Mouse (Mus musculus) ovary, postnatal 10 days (tissue): ENCODE results near the gene Grpel1.
A peak's percentile ranks its signal among the peaks of the same experiment; 100 is the strongest.

Source experiments
- DNase-seq: peaks from one replicate; pipeline ENCODE4 v3.0.0; 2022; ENCODE audit warnings: low spot score

The Grpel1 gene

GRCm38 (mm10) chr5:36461231-36461630, 3.6 kb upstream of the Grpel1 start:
- no peak for DNase-seq

GRCm38 (mm10) chr5:36462810-36463209, 2.0 kb upstream of the Grpel1 start:
- DNase-seq = peak; percentile 48

DNA sequence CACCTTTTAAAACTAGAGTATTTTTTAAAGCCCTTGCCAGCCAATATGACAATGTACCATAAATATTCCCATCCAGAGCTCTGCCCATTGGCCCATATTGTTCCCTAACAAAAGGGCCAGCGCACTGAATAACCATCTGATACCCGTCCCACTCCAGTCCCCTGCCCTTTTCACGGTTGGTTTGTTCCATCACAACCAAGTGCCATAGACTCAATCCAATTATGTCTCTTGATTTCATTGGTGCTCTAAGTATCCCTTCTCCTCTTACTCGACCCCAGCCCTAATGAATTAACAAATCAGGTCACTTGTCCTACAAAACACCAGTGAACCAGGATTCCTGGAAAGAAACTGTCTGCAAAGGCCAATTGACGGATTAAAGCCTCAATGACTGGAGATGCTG, 1.4 kb upstream of the Grpel1 start:
- DNase-seq = no peak

- no peak for DNase-seq
These were observed 1.1 kb downstream of the Grpel1 start for GRCm38 (mm10) chr5:36465889-36466288.

- no peak for DNase-seq
These were observed 6.4 kb downstream of the Grpel1 start for GRCm38 (mm10) chr5:36471206-36471605.

DNA sequence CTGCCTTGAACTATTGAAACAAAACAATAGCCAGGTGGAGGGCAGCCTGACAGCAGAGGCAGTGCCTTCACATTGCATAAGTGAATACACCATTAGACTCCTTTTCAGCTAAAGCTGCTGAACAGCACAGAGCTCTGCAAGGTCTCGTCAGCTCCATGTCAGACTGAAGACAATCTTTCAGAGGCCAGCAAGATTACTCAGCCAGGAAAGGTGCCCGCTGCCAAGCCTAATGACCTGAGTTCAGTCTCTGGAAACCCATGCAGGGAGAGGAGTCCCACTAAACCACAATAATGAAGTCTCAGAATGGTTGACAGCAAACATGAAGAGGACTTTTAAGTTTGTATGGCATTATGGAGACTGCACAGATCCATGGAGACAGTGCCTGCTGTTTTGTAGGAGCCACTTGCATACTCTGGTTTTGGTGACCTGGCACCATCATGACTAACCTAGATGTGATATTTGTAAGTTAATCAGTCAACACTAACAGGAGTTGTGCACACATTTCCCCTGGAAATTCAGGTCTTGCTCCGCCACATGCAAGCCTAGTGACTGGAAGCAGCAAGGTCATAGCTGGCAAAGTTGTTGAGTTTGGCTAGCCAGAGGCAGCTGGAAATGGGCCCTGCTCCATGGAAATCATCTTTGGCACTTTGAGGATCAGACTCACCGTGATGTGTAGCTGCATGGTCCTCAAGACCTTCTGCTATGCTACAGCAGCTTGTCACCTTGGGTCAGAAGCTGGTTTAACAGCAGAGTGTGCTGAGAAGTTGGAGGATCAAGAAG, 8.3 kb downstream of the Grpel1 start:
- DNase-seq = no peak

DNA sequence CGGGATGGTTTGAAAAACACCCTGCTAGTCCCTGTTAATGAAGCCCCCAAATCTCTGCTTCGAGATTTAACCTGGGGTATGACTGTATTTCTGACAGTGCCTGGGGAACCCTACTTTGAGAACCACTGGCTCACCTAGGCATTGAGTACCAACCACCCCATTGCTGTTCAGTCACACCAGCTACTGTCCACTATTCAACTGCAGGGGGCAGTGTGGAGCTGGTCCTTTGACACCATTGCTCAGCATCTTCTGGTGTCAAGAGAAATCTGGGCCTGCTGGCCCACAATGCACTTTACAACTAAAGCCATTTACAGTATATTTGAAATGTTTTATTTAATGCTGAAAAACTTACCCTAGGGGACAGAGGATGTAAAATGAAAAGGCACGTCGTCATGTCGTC, 9.5 kb downstream of the Grpel1 start:
- DNase-seq = no peak

GRCm38 (mm10) chr5:36477486-36477885, 12.7 kb downstream of the Grpel1 start:
- DNase-seq = no peak

- no peak for DNase-seq
These were observed 14.0 kb downstream of the Grpel1 start for GRCm38 (mm10) chr5:36478540-36479420.

- no peak for DNase-seq
These were observed 14.9 kb downstream of the Grpel1 start for GRCm38 (mm10) chr5:36479735-36480134.

DNA sequence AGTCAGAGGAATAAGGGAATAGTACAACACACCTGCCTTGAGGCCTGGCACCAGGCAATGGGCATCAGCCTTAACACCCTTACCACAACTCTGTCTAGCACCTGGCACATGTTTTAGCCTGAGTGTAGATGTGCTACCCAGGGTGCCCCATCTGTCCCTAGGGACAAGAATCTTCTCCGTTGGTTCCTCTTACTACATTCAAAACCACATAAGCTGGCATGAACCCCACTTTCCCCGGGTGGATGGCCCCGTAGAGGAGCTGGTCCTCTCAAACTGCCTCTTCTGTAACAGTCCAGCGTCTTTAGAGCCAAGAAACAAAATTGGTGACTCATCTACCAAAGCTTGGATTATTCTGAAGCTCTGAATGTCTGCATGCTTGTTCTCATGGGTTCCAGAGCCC, 15.6 kb downstream of the Grpel1 start:
- no peak for DNase-seq

GRCm38 (mm10) chr5:36481114-36481513, 16.3 kb downstream of the Grpel1 start:
- no peak for DNase-seq

DNA sequence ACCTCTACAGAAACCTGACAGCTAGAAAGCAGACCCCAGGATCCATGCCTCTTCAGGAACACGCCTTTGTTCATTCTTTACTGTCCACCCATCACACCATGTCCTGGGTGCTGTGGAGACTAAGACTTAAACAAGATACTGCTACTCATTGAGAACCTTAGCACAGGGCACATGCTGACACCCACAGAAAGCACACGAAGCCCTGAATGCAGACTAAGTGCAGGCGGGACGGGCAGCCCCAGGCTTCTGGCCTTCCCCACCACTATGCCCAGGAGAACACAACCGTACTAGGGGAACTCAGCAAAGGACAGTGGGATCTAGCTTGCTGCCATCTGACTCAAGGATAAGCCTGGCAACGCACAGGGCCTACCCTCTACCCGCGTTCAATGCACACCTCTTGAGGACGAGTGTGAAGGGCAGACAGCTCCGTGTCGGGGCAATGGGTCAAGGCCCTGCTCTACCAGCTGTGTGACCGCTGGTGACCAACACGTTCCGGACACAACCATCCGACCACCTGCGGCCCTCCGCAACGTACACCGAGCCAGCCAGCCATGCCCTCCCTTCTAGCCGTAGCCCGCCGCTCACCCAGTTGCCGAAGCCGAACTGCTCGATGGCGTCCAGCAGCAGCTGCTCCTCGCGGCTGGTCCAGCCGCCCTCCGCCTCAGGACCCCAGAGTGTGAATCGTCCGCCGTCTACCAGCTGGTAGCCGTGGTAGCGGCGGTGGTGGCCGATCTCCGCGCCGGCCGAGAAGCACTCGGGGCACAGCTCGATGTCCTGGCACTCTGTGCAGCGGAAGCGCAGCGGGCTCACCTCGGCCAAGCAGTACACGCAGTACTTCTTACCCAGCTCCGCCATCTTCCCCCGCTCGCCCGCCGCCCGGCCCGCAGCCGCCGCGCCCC, 18.7 kb downstream of the Grpel1 start:
- DNase-seq = peak; percentile 30

DNA sequence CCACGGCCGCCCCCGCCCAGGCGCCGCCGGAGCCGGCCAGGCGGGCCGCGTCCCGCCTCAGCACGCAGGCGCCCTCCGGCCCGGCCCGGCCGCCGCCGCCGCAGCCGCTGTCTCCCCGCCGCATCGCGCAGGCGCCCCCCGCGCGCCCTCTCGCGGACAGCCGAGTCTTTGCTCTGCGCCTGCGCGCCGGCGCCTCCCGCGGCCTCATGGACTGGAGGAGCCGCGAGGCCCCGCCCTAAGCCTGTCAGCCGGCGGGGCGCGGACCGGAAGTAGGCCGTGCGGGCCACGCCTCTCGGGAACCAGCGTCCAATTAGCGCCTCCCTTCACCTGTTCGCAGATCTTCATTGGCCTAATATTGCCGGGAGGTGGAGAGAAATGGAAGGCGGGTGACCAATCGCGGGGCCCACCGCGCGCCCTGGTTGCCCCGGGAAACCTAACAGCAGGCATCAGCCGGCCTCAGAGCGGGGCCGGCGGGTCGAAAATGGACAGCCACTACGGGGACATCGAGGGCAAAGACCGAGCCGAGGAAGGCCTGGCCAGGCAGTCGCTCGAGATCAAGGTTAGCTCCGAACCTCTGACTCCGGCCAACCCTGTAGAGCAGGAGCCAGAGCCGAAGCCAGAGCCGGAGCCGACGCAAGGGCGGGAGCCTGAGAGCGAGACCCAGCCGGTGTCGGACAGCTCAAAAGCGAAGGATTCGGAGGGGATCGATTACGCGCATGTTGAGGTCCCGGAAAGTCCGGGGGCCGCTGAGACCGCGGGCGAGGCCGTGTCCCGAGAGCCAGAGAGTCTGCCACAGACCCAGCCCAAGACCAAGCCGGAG, 19.6 kb downstream of the Grpel1 start, which contains the start of the genes Tada2b and Ccdc96:
TSS of gene Tada2b (minus strand) at position 115 of the 820 bp plus-strand sequence.
TSS of gene Ccdc96 (plus strand) at position 418 of the 820 bp plus-strand sequence.
- peak; percentile 84 for DNase-seq

GRCm38 (mm10) chr5:36485306-36485705, 20.5 kb downstream of the Grpel1 start:
- no peak for DNase-seq

DNA sequence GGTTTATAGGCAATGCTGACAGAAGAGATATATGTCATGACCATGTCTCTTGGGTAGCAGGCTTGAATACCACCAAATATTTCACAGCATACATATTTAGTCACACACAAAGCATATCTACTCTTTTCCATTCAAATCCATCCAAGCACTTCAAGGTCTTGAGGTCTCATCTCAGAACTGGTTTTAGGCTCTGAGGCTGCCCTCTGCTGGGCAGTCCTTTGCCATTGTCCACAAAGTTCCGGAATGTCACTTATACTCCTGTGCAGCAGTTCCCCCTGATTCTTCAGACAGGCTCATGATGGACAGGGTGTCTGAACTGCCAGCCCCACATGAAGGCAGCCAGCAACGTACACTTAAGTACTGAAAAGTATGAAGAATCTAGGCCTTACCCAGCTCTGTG, 24.4 kb downstream of the Grpel1 start:
- DNase-seq = no peak

GRCm38 (mm10) chr5:36493919-36494318, 29.1 kb downstream of the Grpel1 start:
- DNase-seq = no peak

DNA sequence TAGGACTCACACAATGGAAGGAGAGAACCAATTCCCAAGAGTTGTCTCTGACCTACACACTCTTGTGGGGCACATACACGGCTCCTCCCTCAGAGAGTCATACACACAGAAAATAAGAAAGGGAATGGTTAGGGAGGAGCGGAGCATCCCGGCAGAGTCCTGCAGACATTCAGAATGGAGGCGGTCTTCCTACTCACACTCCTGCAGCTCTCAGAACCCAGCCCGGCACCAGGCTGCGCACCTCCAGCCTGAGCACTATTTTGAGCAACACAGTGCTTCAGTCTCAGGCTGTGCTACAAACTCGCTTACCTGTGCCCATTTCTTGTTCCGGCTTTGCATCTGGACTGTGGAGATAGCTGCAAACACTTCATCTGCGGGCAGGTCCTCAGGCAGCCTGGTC, 29.9 kb downstream of the Grpel1 start:
- no peak for DNase-seq

- no peak for DNase-seq
These were observed 40.4 kb downstream of the Grpel1 start for GRCm38 (mm10) chr5:36505235-36505634.

DNA sequence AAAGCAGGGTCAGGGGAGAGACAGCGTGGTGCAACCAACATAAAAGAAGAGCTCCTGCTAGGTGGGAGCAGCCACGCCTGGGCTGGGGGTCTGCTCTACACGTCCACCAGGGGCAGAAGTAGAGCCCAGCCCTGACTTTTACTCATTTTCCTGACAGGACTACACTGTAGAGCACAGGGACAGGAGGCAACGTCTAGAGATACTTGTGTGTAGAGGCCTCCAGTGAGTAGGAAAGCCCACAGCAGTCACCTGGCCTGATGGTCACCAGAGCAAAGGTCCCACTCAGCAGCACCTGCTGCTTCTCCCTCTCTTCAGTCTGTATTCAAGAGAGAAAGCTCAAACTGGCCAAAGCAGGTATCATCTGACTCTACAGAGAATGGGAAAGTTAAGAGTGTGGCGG, 40.8 kb downstream of the Grpel1 start:
- DNase-seq = no peak

- DNase-seq = no peak
These were observed 43.6 kb downstream of the Grpel1 start for GRCm38 (mm10) chr5:36508351-36508750.
